Mouse (Mus musculus) liver (tissue): ENCODE measurements around the gene Myrip.
"Not testable (repeated sequence)": the region's sequence is repeated elsewhere in the genome, so short reads cannot be mapped to it uniquely, and the experiment has no call there.

Experiments used
- DNase-seq: peaks from one replicate; pipeline ENCODE4 v3.0.0-alpha.2; 2020; ENCODE audit warnings: mixed read lengths

Myrip gene

GRCm38 (mm10) chr9:120398289-120398688 lies 97.0 kb downstream of the Myrip start:
- DNase-seq = no peak

DNA sequence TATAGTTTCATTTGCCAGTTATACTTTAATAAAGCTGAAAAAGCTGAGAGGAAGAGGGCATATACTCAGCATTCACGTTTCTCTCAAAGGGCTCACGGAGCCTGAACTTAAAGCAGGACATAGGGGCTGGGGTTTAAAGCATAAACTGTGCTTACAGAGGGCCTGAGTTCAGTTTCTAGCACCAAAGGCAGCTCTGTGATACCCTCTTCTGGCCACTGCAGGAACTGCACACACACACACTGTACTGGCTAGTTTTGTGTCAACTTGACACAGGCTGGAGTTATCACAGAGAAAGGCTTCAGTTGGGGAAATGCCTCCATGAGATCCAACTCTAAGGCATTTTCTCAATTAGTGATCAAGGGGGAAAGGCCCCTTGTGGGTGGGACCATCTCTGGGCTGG lies 98.2 kb downstream of the Myrip start:
- not testable (repeated sequence) for DNase-seq

DNA sequence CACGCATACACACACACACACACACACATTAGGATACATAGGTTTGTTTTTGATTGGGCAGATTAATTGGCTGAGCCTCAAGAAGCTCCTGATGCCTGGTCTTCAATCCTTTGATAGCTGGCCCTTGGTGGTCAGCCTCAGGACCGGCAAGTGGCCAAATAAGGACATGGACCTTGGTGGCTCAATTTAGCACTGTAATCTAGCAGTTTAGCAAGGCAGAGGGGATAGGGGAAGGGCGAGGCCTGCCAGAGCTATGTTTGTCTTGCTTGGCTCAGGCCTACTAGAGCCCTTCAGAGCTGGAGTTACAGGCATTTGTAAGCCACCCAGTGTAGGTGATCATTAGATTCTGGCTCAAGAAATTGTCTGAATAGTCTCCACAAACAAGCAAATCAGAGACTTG lies 101.1 kb downstream of the Myrip start:
- DNase-seq = no peak

DNA sequence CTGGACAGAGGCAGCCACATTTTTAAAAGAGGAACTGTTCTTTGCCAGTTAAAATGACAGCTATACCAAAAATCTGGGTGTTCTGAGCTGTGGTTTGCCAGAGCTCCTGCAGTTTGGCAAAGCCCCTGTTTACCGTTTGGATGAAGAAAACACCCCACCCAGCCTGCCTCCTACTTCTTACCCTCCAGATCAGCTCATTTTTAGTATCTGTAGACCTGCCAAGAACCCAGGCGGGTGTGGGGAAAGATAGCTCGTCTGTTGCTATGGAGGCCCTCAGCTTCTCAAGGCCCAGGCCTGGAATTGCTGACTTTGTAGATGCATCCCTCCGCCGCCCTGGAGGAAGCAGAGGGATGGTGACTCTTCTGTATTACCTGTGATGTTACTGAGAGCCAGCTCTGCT lies 102.3 kb downstream of the Myrip start:
- no peak for DNase-seq

DNA sequence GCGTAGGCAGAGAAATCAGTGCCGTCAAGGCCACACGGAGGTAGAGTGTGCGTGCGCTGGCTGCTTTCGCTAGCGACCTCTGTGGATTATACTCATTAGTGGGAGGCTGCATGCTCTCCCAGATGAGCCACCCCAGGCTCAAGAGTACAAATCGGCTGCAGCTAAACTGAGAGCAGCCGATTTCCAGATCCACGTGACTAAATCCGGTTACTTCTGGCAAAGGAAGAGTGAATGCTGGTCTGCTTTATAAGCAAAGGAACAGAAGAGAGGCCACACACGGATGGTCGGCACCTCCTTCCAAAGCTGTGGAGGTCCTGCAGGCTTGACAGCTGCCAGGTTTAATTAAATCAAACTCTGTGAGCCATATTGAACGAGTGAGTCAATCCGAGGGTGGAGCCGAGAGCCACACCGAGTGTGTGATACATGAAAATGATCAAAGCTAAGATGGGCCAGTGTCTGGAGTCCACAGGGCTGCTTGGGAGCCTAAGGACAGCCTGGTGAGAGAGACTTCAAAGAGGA lies 108.4 kb downstream of the Myrip start:
- DNase-seq = no peak

DNA sequence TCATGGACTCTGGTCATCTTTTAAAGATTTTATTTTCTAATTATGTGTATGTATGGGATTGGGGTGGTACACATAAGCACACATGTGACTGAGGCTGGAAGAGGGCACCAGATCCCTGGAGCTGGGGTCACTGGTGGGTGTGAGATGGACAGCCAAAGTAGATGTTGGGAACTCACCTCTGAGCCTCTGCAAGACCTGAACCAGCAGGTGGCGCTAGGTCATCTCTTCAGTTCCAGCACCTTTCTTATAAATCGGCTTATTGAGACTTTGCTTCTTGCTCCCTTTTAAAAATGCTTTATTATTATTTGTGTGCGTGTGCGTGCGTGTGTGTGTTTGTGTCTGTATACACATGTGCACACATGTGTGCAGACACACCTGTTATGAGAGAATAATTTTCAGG lies 109.1 kb downstream of the Myrip start:
- DNase-seq = peak; percentile 59

GRCm38 (mm10) chr9:120415504-120415903 lies 114.2 kb downstream of the Myrip start:
- DNase-seq = peak; percentile 69

DNA sequence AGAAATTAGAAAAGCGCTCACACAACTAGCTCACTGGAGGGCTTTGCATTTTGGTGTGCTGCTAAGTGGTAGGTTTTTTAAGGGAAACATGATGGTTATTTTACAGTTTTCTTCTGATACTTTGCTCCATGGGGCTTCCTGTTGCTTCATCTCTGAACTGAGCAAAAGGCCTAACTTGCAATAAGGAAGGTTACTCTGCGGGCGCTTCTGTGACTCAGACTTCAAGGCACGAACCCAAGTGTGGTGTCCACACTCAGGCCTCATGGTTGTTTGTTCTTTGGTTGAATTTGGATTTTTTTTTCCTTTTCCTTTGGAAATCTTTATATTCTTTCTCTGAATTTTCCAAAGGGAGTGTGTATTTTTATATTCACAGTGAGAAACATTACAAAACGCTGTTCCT lies 114.8 kb downstream of the Myrip start:
- no peak for DNase-seq

DNA sequence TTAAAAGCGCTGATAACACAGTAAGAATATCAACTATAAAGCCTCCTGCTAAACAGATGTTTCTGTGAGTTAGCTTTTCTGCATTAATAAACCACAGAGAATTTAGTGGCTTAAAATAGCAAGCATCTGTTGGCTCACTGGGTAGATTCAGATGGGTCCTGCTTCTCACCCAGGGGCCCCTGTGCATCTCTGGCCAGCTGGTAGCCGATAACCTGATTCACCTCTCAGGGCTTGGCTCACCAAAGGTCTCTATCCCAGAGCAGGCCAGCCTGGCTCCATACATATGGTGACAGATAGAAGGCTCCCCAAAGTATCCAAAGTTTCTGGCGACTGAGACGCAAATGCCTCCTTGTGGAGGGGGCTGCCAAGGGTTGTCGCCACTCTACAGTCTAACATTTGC lies 115.4 kb downstream of the Myrip start:
- DNase-seq = no peak

GRCm38 (mm10) chr9:120418582-120418981 lies 117.3 kb downstream of the Myrip start:
- DNase-seq = no peak

DNA sequence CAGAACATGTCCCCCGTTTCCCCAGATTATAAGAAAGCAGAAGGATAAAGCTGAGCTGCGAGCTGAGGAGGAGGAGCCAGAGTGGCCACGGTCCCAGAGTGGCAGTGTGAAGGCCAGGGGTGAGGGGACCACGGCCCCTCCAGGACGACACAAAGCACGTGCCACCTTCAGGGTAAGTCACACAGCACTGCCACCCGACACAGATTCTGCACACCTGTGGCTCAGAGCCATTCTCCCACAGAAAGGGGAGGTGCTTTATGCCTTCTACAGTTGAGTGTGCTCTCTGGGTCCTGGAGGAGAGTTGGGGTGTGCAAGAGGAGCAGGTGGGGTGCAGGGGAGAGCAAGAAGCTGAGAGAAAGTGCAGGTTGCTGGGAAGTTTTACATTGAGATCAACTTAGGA lies 123.3 kb downstream of the Myrip start:
- no peak for DNase-seq

- peak; percentile 53 for DNase-seq
Measured at GRCm38 (mm10) chr9:120425768-120426167, 124.5 kb downstream of the Myrip start.

DNA sequence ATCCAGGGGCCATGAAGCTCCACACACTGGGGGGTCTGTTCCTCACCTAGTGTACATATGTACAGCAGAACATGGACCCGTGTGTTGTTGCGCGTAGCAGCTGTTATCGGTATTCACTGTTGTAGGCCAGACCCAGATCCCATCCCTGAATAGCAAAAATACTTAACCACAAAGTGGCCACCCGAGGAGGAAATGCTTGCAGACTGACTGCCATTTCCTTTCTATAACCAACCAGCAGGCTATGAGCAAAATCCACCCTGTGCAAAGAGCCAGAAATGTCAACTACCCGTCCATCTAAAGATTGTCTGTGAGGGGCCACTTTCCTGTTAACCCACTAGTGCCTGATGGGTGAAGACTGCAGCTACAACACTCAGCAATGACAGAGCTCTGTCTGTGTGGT lies 126.9 kb downstream of the Myrip start:
- DNase-seq = no peak

DNA sequence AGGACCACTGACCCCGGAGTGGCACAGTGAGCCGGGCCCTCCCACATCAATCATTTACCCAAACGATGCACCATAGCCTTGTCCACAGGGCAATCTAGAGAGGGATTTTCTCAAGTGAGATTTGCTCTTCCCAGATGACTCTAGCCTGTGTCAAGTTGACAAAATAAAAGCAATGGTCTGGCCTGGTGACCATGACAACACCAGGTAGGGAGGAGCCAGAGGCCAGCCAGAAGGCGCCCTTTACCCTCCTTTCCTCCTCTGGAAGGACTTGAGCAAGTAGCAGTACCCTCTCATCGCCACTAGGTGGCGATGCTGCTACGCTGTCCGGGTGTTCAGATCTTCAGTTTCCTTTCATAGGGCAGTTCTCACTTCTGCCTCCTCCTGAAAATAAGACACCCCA lies 132.4 kb downstream of the Myrip start:
- peak; percentile 66 for DNase-seq

DNA sequence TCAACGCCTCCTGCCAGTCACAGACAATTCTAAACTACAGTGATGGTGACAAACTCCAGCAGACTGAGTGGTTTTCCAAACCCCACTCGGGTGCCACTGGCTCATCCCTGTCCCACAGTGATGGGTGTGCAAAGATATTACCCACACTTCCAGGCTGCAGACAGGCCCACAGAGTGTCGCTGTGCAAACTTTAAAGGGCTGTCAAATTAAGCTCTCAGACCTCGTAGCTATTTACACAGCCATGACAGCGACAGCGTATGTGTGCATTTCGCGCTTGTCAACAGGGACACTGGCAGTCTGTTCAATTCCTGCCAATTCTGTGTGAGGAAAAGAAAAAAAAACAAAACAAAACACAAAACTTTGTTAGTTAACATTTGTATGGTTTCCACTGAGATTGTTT lies 134.5 kb downstream of the Myrip start:
- DNase-seq = no peak

GRCm38 (mm10) chr9:120436854-120437253 lies 135.5 kb downstream of the Myrip start:
- DNase-seq = no peak

GRCm38 (mm10) chr9:120437266-120437876 lies 136.1 kb downstream of the Myrip start:
- DNase-seq = no peak

GRCm38 (mm10) chr9:120438350-120438749 lies 137.0 kb downstream of the Myrip start:
- no peak for DNase-seq

- DNase-seq = no peak
Measured at GRCm38 (mm10) chr9:120438781-120439180, 137.5 kb downstream of the Myrip start.

DNA sequence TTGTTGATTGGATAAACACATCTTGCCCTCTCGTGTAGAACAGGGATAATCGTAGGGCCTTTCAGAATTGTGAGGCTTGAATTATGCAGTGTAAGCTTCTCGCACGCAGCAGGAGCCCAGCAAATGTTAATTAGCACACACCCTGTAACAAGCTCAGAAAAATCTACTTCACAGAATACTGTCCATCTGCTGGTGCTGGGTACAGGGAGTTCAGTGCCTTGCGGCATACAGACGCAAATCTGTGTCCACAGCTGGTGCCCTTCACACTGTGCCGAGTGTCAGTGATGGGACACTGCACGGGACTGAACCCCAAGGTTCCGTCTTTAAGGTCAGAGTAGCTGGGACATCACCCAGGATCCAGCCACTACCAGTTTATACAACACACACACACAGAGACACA lies 143.3 kb downstream of the Myrip start:
- no peak for DNase-seq

DNA sequence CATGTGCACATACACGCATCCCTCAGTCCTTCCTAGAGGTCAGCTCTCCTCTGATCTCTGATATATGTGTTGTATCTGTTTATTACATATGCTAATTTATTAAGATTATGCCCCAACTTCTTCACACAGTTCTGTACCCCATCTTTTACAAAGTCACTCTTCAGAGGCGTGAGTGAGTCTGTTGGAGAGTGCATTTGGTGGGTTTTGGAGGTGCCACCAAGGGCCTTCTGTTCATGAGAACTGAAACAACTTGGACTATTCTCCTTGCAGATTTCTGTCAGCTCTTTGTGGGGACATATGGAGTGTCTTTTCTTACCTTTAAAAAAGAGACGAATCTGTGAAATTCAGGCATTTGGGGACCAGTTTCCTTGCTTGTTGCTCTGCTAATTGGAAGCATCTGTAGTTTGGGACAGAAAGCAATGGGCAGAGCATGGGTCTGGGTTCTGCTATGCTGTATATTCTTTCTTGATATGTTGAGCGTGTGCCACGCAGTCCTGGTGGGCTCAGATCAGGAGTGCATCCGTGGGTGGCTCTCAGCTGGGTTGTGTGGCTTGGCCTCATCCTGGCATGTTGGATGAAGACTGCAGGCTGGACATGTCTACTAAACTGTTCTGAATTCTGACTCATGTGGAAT lies 148.5 kb downstream of the Myrip start:
- no peak for DNase-seq

GRCm38 (mm10) chr9:120455768-120456655 lies 154.7 kb downstream of the Myrip start:
- DNase-seq = no peak

DNA sequence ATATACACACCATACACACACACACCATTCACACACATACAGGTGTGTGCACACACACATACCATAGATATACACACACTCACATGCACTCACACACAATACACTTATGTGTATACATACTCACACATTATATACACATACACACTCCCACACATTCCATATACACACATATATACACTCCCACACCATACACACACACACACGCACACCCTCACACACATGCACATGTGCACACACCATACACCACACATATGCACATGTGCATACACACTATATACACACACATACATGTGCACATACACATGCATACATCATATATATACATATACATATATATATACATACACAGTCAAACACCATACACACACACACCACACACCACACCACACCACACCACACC lies 169.1 kb downstream of the Myrip start:
- no peak for DNase-seq

GRCm38 (mm10) chr9:120481644-120482043 lies 180.3 kb downstream of the Myrip start:
- DNase-seq = peak; percentile 55
